Mouse (Mus musculus) embryonic fibroblast, embryonic 13.5 days (primary cell): ENCODE measurements around the gene Tank.

ENCODE experiments used
- CTCF ChIP-seq: IDR thresholded peaks from 2 replicates; pipeline ENCODE4 v1.5.1; 2011; ENCODE audit warnings: mild to moderate bottlenecking, control low read depth, low read length, moderate library complexity, borderline replicate concordance; ENCODE audit not compliant: insufficient read depth
- POLR2A ChIP-seq: IDR thresholded peaks from 2 replicates; pipeline ENCODE4 v1.6.1; 2011; ENCODE audit warnings: low read depth, mild to moderate bottlenecking, control low read depth, low read length, moderate library complexity

DNA sequence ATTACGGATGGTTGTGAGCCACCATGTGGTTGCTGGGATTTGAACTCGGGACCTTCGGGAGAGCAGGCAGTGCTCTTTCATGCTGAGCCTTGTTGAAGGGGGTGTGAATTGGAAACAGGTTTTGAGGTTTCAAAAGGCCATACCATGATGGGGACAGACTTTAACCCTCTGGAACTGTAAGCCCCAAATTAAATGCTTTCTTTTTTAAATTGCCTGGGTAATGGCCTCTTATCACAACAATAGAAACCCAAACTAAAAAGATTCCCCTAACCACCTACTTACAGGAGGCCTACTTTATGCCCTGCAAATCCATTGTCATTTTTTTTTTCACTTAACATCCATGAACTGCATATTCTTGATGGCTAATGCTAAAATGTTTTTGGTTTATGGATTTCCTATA lies 96.2 kb downstream of the Tank start:
- TF ChIP-seq POLR2A (no peak), CTCF (no peak)
